In the genomic region with DNA sequence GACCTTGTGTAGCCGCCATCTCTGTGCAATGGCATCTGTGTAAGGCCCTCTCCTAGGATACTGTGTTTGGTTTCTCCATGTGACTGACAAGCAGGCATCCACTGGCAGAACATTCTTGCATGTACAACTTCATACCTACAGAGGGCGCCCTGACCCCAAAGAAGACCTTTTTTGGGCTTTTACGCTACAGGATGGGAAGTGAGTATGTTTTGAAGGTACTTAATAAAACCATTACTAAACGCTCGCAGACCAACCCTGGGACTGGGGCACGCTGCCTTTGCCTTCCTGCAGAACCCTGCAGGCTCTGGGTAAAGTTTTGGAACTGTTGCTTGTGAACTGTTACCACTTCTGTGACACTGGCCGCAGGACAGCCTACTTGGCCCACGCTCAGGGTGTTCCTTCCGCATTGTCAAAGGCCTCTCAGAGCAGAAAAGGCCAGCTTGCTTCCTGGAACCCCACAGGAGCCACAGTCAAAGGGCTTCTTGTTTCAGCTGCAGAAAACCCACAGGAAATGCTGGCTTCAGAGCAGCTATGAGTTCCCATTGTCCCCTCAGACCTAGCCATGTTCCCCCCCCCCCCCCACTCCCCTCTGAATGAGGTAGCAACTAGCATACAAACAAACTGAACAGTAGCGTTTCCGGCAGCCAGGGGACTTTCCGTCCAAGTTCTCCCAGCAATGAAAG, we compare ENCODE assay signal across 8 mouse cellular contexts. TPM values are rescaled to one million over a fixed set of nuclear protein-coding genes. Genes with fewer than 3 reads are reported as not detected.
DNase-seq lines count a peak whose midpoint lies in the region; ATAC-seq and TF ChIP-seq lines count a peak whose summit lies in the region.

No protein-coding gene starts in this region.

- H3K4me2 ChIP-seq in hindbrain, postnatal 0 days (ENCODE audit: low read depth, low read length) = 0 out of 2 replicates have a peak overlapping the region, but pooled peaks have one; percentile 26

- peak; percentile 67 for DNase-seq in adipocyte (ENCODE audit: low spot score)
- peak; percentile 77 to 78 for DNase-seq in cerebellum, postnatal 14 days
- peak; percentile 46 to 57 for DNase-seq in gastrocnemius, adult 8-10 months (ENCODE audit: low spot score in 2 of 2)
- DNase-seq in hindbrain, postnatal 0 days (ENCODE audit: low spot score) = peak; percentile 92
- peak; percentile 44 to 64 for DNase-seq in left cerebral cortex, adult 2 months (ENCODE audit: extremely low spot score in 1 of 2, low spot score in 2 of 2)
- DNase-seq in lung, postnatal 36 days = peak; percentile 87
- peak; percentile 60 to 72 for DNase-seq in right cerebral cortex, adult 2 months (ENCODE audit: low spot score in 2 of 2)
- DNase-seq in testis, postnatal 10 days (ENCODE audit: low spot score) = no peak

- no peaks in the 10 kb centered on the region for H3K27me3 ChIP-seq in hindbrain, postnatal 0 days (ENCODE audit: insufficient read depth, low read length)

- no peaks in the 10 kb centered on the region for H3K9me3 ChIP-seq in hindbrain, postnatal 0 days (ENCODE audit: low read length)

- peak; percentile 92 for ATAC-seq in hindbrain, postnatal 0 days

- intact Hi-C loops in left cerebral cortex, adult 2 months (cut with DNase I) = loop anchor here (2.0 to 5.0 kb wide), 2 partner anchors 50 to 505 kb away; no protein-coding TSS in a partner anchor

- H3K9ac ChIP-seq in hindbrain, postnatal 0 days (replicated peaks; ENCODE audit: low read length) = no peak overlapping the region

- H3K4me3 ChIP-seq in hindbrain, postnatal 0 days (ENCODE audit: low read length) = no peak overlapping the region
- H3K4me3 ChIP-seq in left cerebral cortex, adult 2 months = no peak overlapping the region

- H3K4me1 ChIP-seq in hindbrain, postnatal 0 days (ENCODE audit: insufficient read depth, low read length) = 0 out of 2 replicates have a peak, but pooled peaks cover 4% of the 10 kb centered on the region

- peak; percentile 85 for TF ChIP-seq CTCF in hindbrain, postnatal 0 days (IDR thresholded peaks at IDR 0.05; ENCODE audit: low read depth)
- peak; percentile 76 for TF ChIP-seq CTCF in left cerebral cortex, adult 2 months (IDR thresholded peaks at IDR 0.05)

- peak overlapping the region; percentile 83 for H3K27ac ChIP-seq in hindbrain, postnatal 0 days
- H3K27ac ChIP-seq in left cerebral cortex, adult 2 months = peak overlapping the region; percentile 88

- WGBS in hindbrain, postnatal 0 days = 26% methylated on average over 12 of the region's 12 CpGs

- no peaks in the 10 kb centered on the region for H3K36me3 ChIP-seq in hindbrain, postnatal 0 days (ENCODE audit: insufficient read depth, low read length)

RNA-seq across cellular contexts. Expression of a gene that starts 13.1 kb away (rescaled TPM):
- 1 to 10 TPM in 3 of 4 experiments, under 1 TPM in 1; 0.73 to 1.3 (median 1.2) TPM for total RNA-seq in gastrocnemius, adult 8-10 months (2022)
- total RNA-seq in hindbrain, postnatal 0 days (2014; rRNA removed) = 7.1 and 10.7 TPM in 2 replicates
- 2.2 and 2.5 TPM in 2 replicates for polyA plus RNA-seq in hindbrain, postnatal 0 days (2015; fragmentation: Nextera tagmentation; extraction: Ambion mirVana)
- total RNA-seq in left cerebral cortex, adult 2 months (2021) = 1 to 10 TPM; 2.5 to 2.7 TPM

RNA-seq across cellular contexts. Expression of a gene that starts 54.3 kb away (rescaled TPM):
- total RNA-seq in gastrocnemius, adult 8-10 months (2022) = 10 to 100 TPM; 82.7 to 94.0 (median 89.4) TPM
- 81.1 and 89.5 TPM in 2 replicates for total RNA-seq in hindbrain, postnatal 0 days (2014; rRNA removed)
- polyA plus RNA-seq in hindbrain, postnatal 0 days (2015; fragmentation: Nextera tagmentation; extraction: Ambion mirVana) = 176 and 177 TPM in 2 replicates
- 100 to 1,000 TPM; 187 to 200 TPM for total RNA-seq in left cerebral cortex, adult 2 months (2021)
